Mouse (Mus musculus): ENCODE results near the gene Tmem200b. TPM values are rescaled to one million over a fixed set of nuclear protein-coding genes. Genes with fewer than 3 reads are reported as not detected.

The Tmem200b gene
- total RNA-seq, 2 experiments from 2014 or later: 11.3 to 14.4 TPM

- intact Hi-C loops (cut with DNase I): no loop called here
Measured at GRCm38 (mm10) chr4:131947848-131948247, 26.3 kb downstream of the Tmem200b start.

GRCm38 (mm10) chr4:131949903-131950302 is 28.3 kb downstream of the Tmem200b start:
- no peak for DNase-seq
- intact Hi-C loops (cut with DNase I): no loop called here

More at GRCm38 (mm10) chr4:131947848-131948247, 26.3 kb downstream of the Tmem200b start:
- DNase-seq: no peak

- no peak for DNase-seq
- intact Hi-C loops (cut with DNase I): no loop called here
Measured at GRCm38 (mm10) chr4:131950657-131951056, 29.1 kb downstream of the Tmem200b start.

- intact Hi-C loops (cut with DNase I): no loop called here
- DNase-seq: no peak
Measured at GRCm38 (mm10) chr4:131957161-131957560, 35.6 kb downstream of the Tmem200b start.

GRCm38 (mm10) chr4:131968873-131969272 is 47.3 kb downstream of the Tmem200b start:
- intact Hi-C loops (cut with DNase I): loop anchor here (2.0 kb wide), 1 partner anchor 52 kb away; no protein-coding TSS in a partner anchor
- peak in 1 of 2 experiments; percentile 32 for DNase-seq

- no peak for DNase-seq
- intact Hi-C loops (cut with DNase I): loop anchor here (10.0 kb wide), 1 partner anchor 204 kb away; no protein-coding TSS in a partner anchor
Measured at GRCm38 (mm10) chr4:131970244-131970853, 48.8 kb downstream of the Tmem200b start.

Other genes starting within 250 kb of the Tmem200b start
- gene Ptpru, start 83.5 kb upstream of the Tmem200b start, total RNA-seq (2021): 1 to 10 TPM; 2.0 to 3.0 TPM
- gene Mecr, start 78.3 kb upstream of the Tmem200b start, total RNA-seq (2021): 10 to 100 TPM; 31.7 to 33.2 TPM
- gene Srsf4, start 48.2 kb upstream of the Tmem200b start, total RNA-seq (2021): 10 to 100 TPM; 53.6 to 53.7 TPM
- gene Gm10300, start 152.9 kb downstream of the Tmem200b start, total RNA-seq (2021): under 1 TPM in 1 of 2 experiments, not detected in 1; 0.10 TPM
- gene Epb41, start 153.6 kb downstream of the Tmem200b start, total RNA-seq (2021): 100 to 1,000 TPM in 1 of 2 experiments, 10 to 100 TPM in 1; 86.0 to 131 TPM
- gene Oprd1, start 222.7 kb downstream of the Tmem200b start, total RNA-seq (2021): under 1 TPM; 0.24 to 0.30 TPM

All from heart, postnatal 10 days (tissue).